Mouse (Mus musculus): ENCODE measurements around the gene Scmh1. TPM values are rescaled to one million over a fixed set of nuclear protein-coding genes. Genes with fewer than 3 reads are reported as not detected.

The Scmh1 gene
- polyA plus RNA-seq, 2 experiments: 42.6 to 57.4 TPM

- DNase-seq (ENCODE audit: low spot score): no peak
- H3K27me3 ChIP-seq (ENCODE audit: control insufficient read depth, insufficient read depth, low read length): no peaks in the 10 kb centered on the region
- no peak for TF ChIP-seq POLR2A (IDR thresholded peaks at IDR 0.05; ENCODE audit: borderline replicate concordance, extremely low read depth, insufficient read depth, insufficient read length)
- no peak for ATAC-seq (ENCODE audit: low FRiP score, low read depth)
- H3K9ac ChIP-seq (ENCODE audit: low read depth, low read length, severe bottlenecking): no peak overlapping the region
- no peaks in the 10 kb centered on the region for H3K9me3 ChIP-seq (ENCODE audit: control insufficient read depth, low read length)
- no peak overlapping the region for H3K4me3 ChIP-seq (replicated peaks; ENCODE audit: low read length)
- no peak overlapping the region for H3K27ac ChIP-seq (replicated peaks; ENCODE audit: low read depth, low read length)
- peaks cover 62% of the 10 kb centered on the region for H3K36me3 ChIP-seq (ENCODE audit: control insufficient read depth, insufficient read depth, low read length)
- H3K4me2 ChIP-seq (replicated peaks; ENCODE audit: low read depth, low read length, severe bottlenecking): no peak overlapping the region
- 88% methylated on average over 7 of the region's 7 CpGs for WGBS
- H3K4me1 ChIP-seq (ENCODE audit: control insufficient read depth, insufficient read depth, low read length): no peaks in the 10 kb centered on the region
Observed at GRCm38 (mm10) chr4:120516907-120517306, 111.8 kb downstream of the Scmh1 start.

GRCm38 (mm10) chr4:120517335-120517734 is 112.3 kb downstream of the Scmh1 start:
- Histone ChIP-seq H3K27ac (replicated peaks; ENCODE audit: low read depth, low read length) (no peak overlapping the region), H3K9me3 (ENCODE audit: control insufficient read depth, low read length) (no peaks in the 10 kb centered on the region), H3K4me2 (replicated peaks; ENCODE audit: low read depth, low read length, severe bottlenecking) (no peak overlapping the region), H3K36me3 (ENCODE audit: control insufficient read depth, insufficient read depth, low read length) (peaks cover 67% of the 10 kb centered on the region), H3K9ac (ENCODE audit: low read depth, low read length, severe bottlenecking) (no peak overlapping the region), H3K4me1 (ENCODE audit: control insufficient read depth, insufficient read depth, low read length) (no peaks in the 10 kb centered on the region), H3K27me3 (ENCODE audit: control insufficient read depth, insufficient read depth, low read length) (no peaks in the 10 kb centered on the region), H3K4me3 (replicated peaks; ENCODE audit: low read length) (no peak overlapping the region)
- TF ChIP-seq POLR2A (IDR thresholded peaks at IDR 0.05; ENCODE audit: borderline replicate concordance, extremely low read depth, insufficient read depth, insufficient read length): no peak
- WGBS: 78% methylated on average over 4 of the region's 4 CpGs
- ATAC-seq (ENCODE audit: low FRiP score, low read depth) (no peak), DNase-seq (ENCODE audit: low spot score) (no peak)

GRCm38 (mm10) chr4:120521761-120522160 is 116.7 kb downstream of the Scmh1 start:
- no peak overlapping the region for H3K4me2 ChIP-seq (replicated peaks; ENCODE audit: low read depth, low read length, severe bottlenecking)
- WGBS: 55% methylated on average over 5 of the region's 5 CpGs
- no peak for ATAC-seq (ENCODE audit: low FRiP score, low read depth)
- H3K9ac ChIP-seq (ENCODE audit: low read depth, low read length, severe bottlenecking): no peak overlapping the region
- H3K4me3 ChIP-seq (replicated peaks; ENCODE audit: low read length): no peak overlapping the region
- H3K36me3 ChIP-seq (ENCODE audit: control insufficient read depth, insufficient read depth, low read length): peaks cover 87% of the 10 kb centered on the region
- no peak for DNase-seq (ENCODE audit: low spot score)
- no peaks in the 10 kb centered on the region for H3K4me1 ChIP-seq (ENCODE audit: control insufficient read depth, insufficient read depth, low read length)
- no peaks in the 10 kb centered on the region for H3K27me3 ChIP-seq (ENCODE audit: control insufficient read depth, insufficient read depth, low read length)
- H3K27ac ChIP-seq (replicated peaks; ENCODE audit: low read depth, low read length): no peak overlapping the region
- no peaks in the 10 kb centered on the region for H3K9me3 ChIP-seq (ENCODE audit: control insufficient read depth, low read length)
- no peak for TF ChIP-seq POLR2A (IDR thresholded peaks at IDR 0.05; ENCODE audit: borderline replicate concordance, extremely low read depth, insufficient read depth, insufficient read length)

- Histone ChIP-seq H3K9me3 (ENCODE audit: control insufficient read depth, low read length) (no peaks in the 10 kb centered on the region), H3K4me2 (replicated peaks; ENCODE audit: low read depth, low read length, severe bottlenecking) (no peak overlapping the region), H3K9ac (ENCODE audit: low read depth, low read length, severe bottlenecking) (no peak overlapping the region), H3K27ac (replicated peaks; ENCODE audit: low read depth, low read length) (no peak overlapping the region), H3K27me3 (ENCODE audit: control insufficient read depth, insufficient read depth, low read length) (no peaks in the 10 kb centered on the region), H3K4me3 (replicated peaks; ENCODE audit: low read length) (no peak overlapping the region), H3K4me1 (ENCODE audit: control insufficient read depth, insufficient read depth, low read length) (no peaks in the 10 kb centered on the region), H3K36me3 (ENCODE audit: control insufficient read depth, insufficient read depth, low read length) (peaks cover 82% of the 10 kb centered on the region)
- DNase-seq (ENCODE audit: low spot score) (no peak), ATAC-seq (ENCODE audit: low FRiP score, low read depth) (no peak)
- WGBS: 97% methylated on average over 4 of the region's 4 CpGs
- TF ChIP-seq POLR2A (IDR thresholded peaks at IDR 0.05; ENCODE audit: borderline replicate concordance, extremely low read depth, insufficient read depth, insufficient read length): no peak
Observed at GRCm38 (mm10) chr4:120522351-120522750, 117.3 kb downstream of the Scmh1 start.

- Histone ChIP-seq H3K4me2 (replicated peaks; ENCODE audit: low read depth, low read length, severe bottlenecking) (no peak overlapping the region), H3K27ac (replicated peaks; ENCODE audit: low read depth, low read length) (no peak overlapping the region), H3K9me3 (ENCODE audit: control insufficient read depth, low read length) (no peaks in the 10 kb centered on the region), H3K36me3 (ENCODE audit: control insufficient read depth, insufficient read depth, low read length) (peaks cover 79% of the 10 kb centered on the region), H3K4me1 (ENCODE audit: control insufficient read depth, insufficient read depth, low read length) (no peaks in the 10 kb centered on the region), H3K4me3 (replicated peaks; ENCODE audit: low read length) (no peak overlapping the region), H3K9ac (ENCODE audit: low read depth, low read length, severe bottlenecking) (no peak overlapping the region), H3K27me3 (ENCODE audit: control insufficient read depth, insufficient read depth, low read length) (no peaks in the 10 kb centered on the region)
- no peak for DNase-seq (ENCODE audit: low spot score)
- WGBS: 93% methylated on average over 3 of the region's 3 CpGs
- ATAC-seq (ENCODE audit: low FRiP score, low read depth): no peak
- no peak for TF ChIP-seq POLR2A (IDR thresholded peaks at IDR 0.05; ENCODE audit: borderline replicate concordance, extremely low read depth, insufficient read depth, insufficient read length)
Observed at GRCm38 (mm10) chr4:120523092-120523491, 118.0 kb downstream of the Scmh1 start.

- Histone ChIP-seq H3K4me2 (replicated peaks; ENCODE audit: low read depth, low read length, severe bottlenecking) (no peak overlapping the region), H3K4me3 (replicated peaks; ENCODE audit: low read length) (no peak overlapping the region), H3K4me1 (ENCODE audit: control insufficient read depth, insufficient read depth, low read length) (no peaks in the 10 kb centered on the region), H3K27me3 (ENCODE audit: control insufficient read depth, insufficient read depth, low read length) (no peaks in the 10 kb centered on the region), H3K27ac (replicated peaks; ENCODE audit: low read depth, low read length) (no peak overlapping the region), H3K9me3 (ENCODE audit: control insufficient read depth, low read length) (no peaks in the 10 kb centered on the region), H3K9ac (ENCODE audit: low read depth, low read length, severe bottlenecking) (no peak overlapping the region), H3K36me3 (ENCODE audit: control insufficient read depth, insufficient read depth, low read length) (peaks cover 69% of the 10 kb centered on the region)
- 85% methylated on average over 9 of the region's 9 CpGs for WGBS
- ATAC-seq (ENCODE audit: low FRiP score, low read depth): no peak
- DNase-seq (ENCODE audit: low spot score): no peak
- no peak for TF ChIP-seq POLR2A (IDR thresholded peaks at IDR 0.05; ENCODE audit: borderline replicate concordance, extremely low read depth, insufficient read depth, insufficient read length)
Observed at GRCm38 (mm10) chr4:120528171-120528570, 123.1 kb downstream of the Scmh1 start.
